Mouse (Mus musculus) gonadal fat pad, adult 2 months (tissue): ENCODE measurements around the gene Insrr. TPM values are rescaled to one million over a fixed set of nuclear protein-coding genes. Genes with fewer than 3 reads are reported as not detected.
"Not testable (repeated sequence)": the region's sequence is repeated elsewhere in the genome, so short reads cannot be mapped to it uniquely, and the experiment has no call there.

ENCODE experiments used
- DNase-seq: peaks from one replicate; pipeline ENCODE4 v3.0.0-alpha.2; 2012; ENCODE audit warnings: low read depth
- polyA plus RNA-seq: library from polyadenylated mRNA; depleted of rRNA; stranded (reverse); fragments of >200 nt; gene quantifications from 2 replicates; pipeline ENCODE4 v1.2.3, GENCODE M21; 2012

Gene Insrr
- polyA plus RNA-seq, 1 experiment = 2.0 TPM

DNA sequence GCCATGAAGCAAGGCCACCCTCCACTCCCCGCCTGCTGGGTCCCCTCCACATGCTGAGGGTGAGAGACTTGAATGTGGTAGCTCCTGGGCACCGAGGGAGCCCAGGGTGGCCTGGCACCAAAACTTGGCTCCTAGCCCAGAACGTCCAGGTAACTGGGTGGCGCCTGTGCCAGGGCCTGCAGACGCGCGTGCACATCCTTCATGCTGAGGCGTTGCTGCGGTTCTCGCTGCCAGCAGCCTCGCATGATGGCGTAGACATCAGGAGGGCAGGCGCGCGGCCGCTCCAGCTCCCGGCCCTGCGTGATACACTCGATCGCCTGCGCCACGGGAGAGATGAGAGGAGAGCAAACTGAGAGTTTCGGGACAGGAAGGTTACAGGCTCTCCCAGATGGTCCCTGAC, 18.5 kb upstream of the Insrr start:
- DNase-seq = no peak

DNA sequence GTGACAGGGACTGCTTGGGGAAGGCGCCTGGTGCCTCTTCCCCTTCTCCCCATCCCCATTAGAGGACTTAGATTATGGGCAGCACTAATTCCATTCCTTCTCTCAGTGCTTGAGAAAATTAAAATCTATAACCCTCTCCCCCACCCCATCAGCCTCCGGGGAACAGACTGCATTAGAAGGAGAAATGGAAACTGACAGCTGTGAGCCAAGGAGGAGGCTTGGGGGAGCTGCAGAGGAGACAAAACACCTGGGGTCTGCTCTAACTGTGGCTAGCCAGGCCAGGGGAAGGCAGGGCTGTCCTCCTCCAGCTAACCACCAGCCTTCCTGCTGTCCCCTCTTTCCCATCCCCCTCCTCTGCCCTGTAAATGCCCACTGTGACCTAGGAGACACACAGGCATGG, 17.7 kb upstream of the Insrr start:
- no peak for DNase-seq

DNA sequence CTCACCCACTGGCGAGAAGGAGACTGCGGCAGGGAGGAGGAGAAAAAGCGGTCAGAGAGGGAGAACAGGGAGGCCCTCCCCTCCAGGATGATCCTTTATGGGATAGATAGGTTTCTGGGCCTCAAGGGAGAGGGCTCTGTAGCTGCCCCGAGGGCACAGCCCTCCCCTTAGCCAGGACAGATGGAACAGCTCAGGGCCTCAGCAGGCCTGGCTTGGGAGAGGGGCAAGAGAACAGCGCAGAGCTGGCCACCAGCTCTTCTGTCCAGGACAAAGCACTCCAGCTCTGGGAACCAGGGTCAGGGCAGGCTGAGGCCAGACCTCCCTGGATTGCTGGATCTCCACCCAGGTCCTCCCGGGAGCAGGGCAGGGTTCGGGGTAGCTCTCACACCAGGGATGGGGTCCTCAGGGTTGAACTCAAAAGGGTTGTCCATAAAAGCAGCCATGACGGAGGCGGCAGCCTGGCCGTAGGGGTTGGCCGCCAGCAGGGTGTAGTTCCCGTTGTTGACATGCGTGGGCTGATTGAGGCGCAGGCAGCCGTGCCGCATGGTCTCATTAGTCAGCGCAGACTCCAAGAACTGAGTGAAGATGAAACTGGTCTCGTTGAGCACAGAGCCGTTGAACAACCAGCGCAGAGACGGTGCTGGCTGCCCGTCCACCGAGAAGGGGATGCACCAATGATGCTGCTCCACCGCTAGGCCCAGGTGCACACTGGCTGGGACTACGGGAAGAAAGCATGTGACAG, 13.3 kb upstream of the Insrr start:
- no peak for DNase-seq

DNA sequence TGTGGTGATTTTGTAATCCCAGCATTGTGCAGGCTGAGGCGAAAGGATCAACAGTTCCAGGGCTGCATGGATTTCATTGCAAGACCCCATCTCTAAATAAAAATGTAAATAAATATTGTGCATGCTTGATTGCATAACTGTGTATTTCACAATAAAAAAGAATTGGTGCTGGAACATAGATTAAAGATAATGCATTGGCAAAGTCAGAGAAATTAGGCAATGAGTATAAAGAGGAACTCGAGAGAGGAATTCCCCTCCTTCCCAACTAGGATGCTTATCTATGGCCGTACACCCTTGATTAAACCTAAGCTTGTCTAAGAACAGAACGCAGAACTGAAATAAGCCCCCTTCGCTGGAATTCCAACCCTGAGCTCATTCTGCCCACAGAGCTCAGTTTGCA, 11.6 kb upstream of the Insrr start:
- DNase-seq = no peak

DNA sequence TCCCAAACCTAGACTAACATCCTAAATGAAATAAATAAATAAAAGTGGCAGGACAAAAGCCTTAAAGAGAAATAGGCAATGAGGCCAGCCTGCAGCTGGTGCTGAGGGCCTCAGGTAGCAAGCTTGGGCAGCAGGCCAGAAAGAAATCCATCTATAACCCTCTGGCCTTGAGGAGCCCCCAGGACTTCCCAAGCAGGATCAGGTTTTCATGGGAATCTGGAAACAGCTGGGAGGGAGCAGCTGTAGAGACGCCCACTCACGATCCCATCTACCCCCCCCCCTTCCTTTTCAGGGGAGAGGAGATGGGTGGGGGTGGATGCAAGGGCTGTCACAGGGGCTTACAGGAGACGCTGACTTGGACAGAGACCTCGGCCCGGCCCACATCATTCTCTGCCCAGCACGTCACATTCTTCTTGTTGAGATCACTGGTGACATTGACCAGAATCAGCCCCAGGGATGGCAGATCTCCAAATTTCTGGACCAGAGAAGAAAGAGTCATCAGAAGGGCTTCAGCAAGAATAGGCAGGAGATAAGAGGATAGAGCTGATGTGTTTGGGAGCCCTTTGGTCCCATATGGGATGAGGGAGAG, 11.0 kb upstream of the Insrr start:
- no peak for DNase-seq

DNA sequence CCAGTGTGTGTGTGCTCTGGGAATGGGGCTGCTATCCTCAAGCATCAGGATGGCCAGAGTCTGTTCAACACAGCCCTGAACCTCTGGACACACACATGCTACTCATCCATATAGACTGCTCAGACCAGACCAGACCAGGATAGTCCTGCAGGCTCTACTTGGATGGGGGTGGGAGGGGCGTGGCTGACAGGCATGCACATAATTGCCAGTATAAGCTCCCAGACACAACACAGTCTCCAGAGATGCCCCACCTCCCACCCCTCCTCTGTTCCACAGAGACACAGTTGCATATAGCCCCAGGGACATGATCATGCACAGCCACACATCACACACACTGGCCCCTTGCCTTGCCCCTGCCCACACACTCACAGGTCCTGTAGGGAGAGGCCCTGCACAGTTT, 7.5 kb upstream of the Insrr start:
- DNase-seq = no peak

DNA sequence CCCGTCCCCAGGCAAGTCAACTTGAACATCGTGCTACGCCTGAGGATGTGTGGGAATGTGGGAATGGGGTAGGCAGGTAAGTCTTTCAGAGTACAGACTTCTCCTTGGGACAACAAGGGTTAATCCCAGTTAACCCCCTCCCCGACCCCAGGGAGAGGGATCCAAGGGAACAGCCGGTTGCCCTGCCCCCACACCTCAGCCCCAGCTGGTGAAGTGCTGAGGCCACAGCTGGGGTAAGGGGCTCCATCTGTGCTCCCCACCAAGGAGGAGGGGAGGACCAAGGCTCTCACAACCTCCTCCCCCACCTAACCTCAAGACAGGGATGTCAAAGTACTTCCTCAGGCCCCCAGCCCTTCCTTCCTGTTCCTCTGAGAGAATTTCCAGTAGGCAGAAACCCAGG, 7.0 kb upstream of the Insrr start:
- DNase-seq = no peak

DNA sequence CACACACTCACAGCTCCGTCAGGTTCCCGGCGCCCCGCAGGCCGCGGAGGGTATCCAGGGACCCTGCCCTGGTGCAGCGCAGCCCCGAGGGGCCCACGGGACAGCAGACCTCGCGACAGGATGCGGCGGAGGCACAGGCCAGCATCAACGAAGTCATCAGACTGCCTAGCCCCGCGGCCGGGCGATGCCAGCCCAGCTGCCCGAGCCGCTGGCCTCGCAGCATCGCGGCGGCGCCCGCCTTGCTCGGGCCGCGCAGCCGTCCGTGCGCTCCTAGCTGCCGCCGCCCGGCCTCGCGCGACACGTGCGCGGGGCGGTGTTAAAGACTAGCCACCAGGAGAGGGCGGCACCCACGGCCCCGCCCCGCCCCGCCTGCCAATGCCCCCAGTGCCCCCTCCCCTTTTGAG, 1.8 kb upstream of the Insrr start, which contains the start of gene Ntrk1:
TSS of gene Ntrk1 (minus strand) at position 241 of the 404 bp plus-strand sequence.
- DNase-seq = no peak

DNA sequence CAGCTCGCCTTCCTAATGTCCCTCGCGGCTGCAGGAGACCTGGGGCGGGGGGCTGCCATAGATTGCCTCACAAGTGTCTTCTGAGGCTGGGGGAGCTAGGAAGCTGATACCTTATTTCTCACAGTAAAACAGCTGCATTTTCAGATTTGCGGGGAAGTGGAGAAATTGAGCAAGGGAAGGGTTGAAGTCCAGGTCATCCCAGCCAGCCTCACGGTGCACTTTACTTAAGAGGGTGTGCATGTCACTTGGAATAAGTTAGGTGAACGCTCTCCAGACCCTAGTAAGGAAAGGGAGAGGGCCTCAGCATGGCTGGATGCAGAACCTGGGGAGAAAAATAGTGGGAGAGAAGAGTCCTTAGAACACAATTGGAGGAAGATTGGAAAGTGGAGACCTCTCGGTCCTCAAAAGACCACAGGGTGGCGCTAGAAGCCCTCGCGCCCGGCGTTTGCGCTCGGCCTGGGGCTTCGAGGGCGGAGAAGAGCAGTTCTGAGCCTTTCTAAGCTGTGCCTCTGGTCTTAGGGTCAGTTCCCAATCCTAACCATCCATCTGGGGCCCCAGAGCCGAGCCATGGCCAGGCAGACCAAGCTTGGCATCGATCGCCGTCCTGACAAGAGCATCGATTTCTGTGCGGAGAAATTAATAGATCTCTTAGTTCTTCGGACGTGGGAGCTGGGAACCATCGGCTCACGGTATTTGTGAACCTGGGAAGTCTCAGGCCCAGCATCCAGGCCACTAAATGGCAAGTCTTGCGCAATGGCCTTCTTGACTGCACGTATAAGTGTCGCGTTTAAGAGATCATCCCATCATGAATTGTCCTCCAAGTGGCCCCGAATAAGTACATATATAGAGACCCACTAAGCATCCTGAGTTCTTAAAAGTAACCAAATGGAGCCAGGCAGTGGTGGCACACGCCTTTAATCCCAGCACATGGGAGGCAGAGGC, 1.1 kb upstream of the Insrr start:
- no peak for DNase-seq

DNA sequence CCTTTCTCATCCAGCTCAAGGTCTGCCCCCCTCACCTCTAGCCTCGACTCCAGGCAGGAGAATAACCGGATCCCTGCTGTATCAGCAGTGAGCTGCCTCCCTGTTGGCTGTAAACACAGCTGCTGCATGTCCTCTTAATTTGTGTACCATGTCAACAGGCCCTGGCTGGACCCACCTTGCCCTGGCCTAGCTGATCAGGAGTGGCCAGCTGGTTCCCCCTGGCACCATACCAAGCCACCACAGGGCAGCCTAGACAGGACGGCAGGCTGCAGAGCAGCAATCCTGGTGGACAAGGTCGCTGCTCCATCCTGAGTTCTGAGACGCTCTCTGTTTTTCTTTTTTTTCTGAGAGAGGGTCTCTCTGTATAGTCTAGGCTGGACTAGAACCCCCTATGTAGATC, 4.9 kb downstream of the Insrr start:
- DNase-seq = no peak

DNA sequence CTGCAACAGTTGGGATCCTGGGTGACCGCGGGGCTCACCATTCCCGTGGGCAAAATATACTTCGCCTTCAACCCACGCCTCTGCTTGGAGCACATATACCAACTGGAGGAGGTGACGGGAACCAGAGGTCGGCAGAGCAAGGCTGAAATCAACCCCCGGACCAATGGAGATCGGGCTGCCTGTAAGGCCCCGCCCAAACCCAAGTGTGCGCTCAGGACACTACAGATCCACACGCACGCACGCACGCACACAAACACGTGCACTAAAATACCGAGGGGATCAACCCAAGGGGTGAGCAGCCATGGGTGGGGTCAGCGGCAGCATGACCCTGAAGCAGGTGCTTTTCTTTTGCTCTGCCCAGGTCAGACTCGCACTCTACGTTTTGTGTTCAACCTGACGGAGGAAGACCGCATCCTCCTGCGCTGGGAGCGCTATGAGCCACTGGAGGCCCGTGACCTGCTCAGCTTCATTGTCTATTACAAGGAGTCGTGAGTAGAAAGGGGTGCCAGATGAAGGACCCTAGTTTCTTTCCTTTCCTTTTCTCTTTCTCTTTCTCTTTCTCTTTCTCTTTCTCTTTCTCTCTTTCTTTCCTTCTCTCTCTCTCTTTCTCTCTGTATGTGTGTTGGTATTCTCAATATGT, 7.4 kb downstream of the Insrr start:
- DNase-seq = no peak

DNA sequence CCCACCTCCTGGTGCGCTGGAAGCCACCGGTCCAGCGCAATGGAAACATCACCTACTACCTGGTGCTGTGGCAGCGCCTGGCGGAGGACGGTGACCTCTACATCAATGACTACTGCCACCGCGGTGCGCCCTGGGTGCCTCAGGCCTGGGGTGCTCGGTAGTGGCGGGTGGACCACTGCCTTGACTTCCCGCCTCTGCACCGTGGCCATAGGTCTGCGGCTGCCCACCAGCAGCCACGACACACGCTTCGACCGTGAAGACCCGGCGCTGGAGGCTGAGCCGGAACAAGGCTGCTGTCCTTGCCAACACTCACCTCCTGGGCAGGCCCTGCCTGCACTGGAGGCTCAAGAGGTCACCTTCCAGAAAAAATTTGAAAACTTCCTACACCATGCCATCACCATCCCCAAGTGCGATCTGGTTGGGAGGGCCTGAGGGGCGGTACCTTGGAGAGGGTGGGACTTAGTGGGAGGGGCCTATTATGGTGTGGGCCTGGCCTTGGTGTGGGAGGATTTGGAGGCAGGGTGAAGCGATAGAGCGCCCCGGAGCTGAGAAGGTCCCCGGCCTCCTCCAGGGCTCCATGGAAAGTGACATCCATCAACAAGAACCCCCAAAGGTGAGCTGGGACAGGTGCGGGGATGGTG, 12.7 kb downstream of the Insrr start:
- no peak for DNase-seq

DNA sequence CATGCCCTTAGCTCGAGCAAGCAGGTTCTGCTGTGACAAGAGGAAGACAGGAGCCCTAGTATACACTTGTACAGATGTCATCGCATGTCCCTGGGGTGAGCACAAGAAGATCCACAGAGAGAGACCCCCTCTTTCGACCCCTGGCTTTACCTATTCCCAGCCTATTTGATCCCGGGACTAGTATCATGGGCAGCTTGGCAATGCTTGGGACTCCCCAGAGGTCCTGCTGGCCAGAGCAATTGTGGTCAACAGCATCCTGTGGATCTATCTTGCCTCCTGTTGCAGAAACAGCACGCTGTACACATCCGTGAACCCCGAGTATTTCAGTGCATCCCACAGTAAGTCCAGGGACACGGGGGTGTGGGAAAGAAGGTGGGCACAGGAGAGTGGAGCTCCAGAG, 14.5 kb downstream of the Insrr start:
- DNase-seq = no peak

DNA sequence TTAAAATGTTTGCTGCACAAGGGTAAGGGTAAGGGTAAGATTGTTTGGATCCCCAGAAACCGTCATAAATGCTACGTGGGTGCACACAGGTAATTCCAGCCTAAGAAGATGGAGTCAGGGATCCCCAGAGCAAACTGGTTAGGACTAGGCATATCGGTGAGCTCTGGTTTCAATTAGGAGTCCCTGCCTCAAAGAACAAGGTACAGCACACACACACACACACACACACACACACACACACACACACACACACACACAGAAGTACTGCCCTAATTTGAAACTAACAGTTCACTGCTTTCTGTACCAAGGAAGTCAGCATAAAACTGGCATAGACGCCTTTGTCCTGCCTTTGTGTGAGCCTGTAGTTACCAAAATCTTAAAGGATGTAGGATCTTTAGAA, 15.7 kb downstream of the Insrr start:
- DNase-seq = no peak

DNA sequence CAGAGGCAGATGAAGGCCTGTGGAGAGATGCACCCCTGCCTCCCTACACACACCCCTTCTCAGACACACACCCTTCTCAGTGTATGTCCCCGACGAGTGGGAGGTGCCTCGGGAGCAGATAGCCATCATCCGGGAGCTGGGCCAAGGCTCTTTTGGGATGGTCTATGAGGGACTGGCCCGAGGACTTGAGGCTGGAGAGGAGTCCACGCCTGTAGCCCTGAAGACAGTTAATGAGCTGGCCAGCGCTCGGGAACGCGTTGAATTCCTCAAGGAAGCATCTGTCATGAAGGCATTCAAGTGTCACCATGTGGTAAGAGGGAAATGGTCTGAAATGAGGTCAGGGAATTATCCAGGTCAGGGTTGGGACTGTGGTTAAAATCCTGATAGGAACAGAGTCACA, 16.1 kb downstream of the Insrr start:
- DNase-seq = no peak

DNA sequence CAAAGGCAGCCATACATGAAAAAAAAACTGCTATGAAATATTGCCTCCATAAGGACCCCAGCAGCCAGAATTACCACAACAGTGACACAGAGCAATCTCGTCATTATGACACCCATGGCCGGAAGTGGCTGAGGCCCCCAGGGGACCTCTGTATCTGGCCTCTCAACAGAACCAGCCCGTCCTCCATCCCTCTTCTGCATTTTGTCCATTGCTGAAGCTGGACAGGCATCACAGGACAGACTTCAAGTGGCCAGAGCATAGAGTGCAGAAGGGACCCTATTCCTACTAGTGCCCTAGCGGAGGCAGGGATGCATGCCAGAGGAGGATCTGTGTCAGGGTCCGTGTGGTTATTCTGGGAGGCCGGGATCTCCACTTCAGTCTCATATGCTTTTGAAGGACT, 19.4 kb downstream of the Insrr start:
- DNase-seq = no peak

DNA sequence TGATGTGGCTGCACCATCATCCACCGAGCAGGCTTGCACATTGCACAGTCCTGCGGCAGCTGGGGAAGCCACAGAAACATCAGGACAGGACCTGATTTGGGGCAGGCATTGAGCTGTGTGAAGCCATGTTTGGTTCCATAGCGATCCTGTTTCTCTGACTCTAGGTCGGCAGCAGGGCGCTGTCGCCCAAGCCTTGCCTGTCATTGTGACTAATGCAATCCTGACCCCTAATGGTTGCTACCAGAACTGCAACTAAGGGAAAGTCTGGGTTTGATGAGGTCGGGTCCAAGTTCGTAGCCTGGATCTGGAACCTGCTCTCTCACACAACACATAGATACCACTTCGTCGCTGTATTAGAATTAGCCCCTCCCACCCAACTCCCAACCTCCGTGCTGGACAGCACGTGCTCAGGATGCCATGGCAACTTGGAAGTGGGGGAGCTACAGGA, 19.9 kb downstream of the Insrr start:
- no peak for DNase-seq

DNA sequence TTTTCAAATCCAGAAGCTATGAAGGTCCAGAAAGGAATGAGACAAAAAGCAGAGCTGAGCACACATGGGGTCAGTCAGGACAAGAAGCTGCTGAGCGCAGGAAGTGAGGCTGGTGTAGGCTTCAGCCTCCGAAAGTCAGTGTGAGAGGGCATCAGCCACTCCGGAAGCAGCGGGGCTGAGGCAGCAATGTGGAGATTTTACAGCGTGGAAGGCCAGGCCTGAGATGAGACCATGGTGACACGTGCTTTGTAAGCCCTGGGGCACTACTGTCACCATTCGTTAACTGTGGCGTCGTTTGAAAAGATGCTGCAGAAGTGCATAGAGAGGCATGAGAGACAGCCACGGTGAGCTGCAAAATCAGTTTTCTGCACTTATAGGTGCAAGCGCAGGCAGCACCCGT, 21.5 kb downstream of the Insrr start:
- DNase-seq = no peak

DNA sequence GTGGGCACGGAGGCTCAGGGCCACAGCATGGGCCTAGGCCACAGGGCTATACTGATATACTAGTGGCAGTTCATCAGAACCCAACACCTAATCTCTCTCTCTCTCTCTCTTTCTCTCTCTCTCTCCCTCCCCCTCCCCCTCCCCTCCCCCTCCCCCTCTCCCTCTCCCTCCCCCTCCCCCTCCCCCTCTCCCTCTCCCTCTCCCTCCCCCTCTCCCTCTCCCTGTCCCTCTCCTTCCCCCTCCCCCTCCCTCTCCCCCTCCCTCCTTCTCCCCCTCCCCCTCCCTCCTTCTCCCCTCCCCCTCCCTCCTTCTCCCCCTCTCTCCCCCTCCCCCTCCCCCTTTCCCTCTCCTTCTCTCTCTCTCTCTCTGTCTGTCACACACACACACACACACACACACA, 27.5 kb downstream of the Insrr start, which contains the start of gene Pear1:
TSS of gene Pear1 (minus strand) at position 101 of the 400 bp plus-strand sequence.
- not testable (repeated sequence) for DNase-seq

DNA sequence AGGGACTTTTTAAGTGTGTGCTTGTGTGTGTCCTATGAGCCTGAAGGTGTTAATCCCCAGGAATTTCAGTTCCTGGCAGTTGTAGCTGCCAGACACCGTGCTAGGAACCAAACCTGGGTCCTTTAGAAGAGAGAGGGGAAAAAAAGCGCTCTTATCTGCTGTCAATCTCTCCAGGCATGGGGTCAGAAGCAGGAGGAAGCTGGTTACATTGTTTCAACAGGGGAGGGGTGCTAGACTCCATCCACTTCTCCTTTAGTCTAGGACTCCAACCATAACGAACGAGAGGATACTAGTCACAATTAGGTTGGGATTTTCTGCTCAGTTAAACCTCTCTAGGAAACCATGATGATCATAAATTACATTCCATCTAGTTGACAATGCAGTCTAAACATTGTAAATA, 31.7 kb downstream of the Insrr start:
- DNase-seq = no peak

DNA sequence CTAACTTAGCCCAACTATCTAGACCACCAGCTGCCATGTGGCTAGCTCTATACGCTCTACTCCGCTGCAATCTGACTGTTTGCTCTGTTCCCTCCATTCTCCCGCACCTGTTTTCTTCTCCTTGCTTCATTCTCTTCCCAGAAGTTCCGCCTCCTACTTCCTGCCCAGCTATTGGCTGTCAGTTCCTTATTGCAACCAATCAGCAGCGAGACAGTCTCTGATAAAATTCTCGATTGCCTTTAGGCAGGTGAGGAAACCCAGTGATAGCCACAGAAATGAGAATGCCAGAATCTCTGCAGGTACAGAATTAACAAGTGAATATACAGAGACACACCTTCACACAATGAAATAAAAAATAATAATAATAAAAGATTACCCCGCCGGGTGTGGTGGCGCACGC, 32.3 kb downstream of the Insrr start:
- no peak for DNase-seq
